Mouse (Mus musculus): Measurements from ENCODE around the gene Pcdh17. TPM values are rescaled to one million over a fixed set of nuclear protein-coding genes. Genes with fewer than 3 reads are reported as not detected.

The Pcdh17 gene
- polyA plus RNA-seq, 1 experiment from 2014 or later = 5.3 TPM

DNA sequence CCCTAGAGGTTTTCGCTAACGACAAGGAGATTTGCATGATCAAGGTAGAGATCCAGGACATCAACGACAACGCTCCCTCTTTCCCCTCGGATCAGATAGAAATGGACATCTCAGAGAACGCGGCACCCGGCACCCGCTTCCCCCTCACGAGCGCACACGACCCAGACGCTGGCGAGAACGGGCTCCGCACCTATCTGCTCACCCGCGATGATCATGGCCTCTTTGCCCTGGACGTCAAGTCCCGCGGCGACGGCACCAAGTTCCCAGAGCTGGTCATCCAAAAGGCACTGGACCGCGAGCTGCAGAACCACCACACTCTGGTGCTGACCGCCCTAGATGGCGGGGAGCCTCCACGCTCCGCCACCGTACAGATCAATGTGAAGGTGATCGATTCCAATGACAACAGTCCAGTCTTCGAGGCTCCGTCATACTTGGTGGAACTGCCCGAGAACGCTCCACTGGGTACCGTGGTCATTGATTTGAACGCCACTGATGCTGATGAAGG, 3.1 kb downstream of the Pcdh17 start:
- H3K27me3 ChIP-seq = peaks cover 48% of the 10 kb centered on the region
- peaks cover 47% of the 10 kb centered on the region for H3K4me1 ChIP-seq
- H3K4me3 ChIP-seq = peak overlapping the region; percentile 57
- H3K4me2 ChIP-seq = peak overlapping the region; percentile 93
- WGBS = 6% methylated on average over 37 of the region's 37 CpGs
- H3K9ac ChIP-seq = no peak overlapping the region
- H3K27ac ChIP-seq = no peak overlapping the region
- ATAC-seq (ENCODE audit: insufficient number of reproducible peaks, low FRiP score, low TSS enrichment, low read depth) = no peak
- H3K36me3 ChIP-seq = no peaks in the 10 kb centered on the region
- no peaks in the 10 kb centered on the region for H3K9me3 ChIP-seq

DNA sequence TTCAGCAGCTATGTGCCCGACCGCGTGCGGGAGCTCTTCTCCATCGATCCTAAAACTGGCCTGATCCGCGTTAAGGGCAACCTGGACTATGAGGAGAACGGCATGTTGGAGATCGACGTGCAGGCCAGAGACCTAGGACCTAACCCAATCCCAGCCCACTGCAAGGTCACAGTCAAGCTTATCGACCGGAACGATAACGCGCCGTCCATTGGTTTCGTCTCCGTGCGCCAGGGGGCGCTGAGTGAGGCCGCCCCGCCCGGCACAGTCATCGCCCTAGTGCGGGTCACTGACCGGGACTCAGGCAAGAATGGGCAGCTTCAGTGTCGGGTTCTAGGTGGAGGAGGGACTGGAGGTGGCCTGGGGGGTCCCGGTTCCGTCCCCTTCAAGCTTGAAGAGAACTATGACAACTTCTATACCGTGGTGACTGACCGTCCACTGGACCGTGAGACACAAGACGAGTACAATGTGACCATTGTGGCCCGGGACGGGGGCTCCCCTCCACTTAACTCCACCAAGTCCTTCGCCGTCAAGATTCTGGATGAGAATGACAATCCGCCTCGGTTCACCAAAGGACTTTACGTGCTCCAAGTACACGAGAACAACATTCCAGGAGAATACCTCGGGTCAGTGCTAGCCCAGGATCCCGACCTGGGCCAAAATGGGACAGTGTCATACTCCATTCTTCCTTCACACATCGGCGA, 3.7 kb downstream of the Pcdh17 start:
- peaks cover 47% of the 10 kb centered on the region for H3K4me1 ChIP-seq
- no peaks in the 10 kb centered on the region for H3K9me3 ChIP-seq
- 7% methylated on average over 45 of the region's 45 CpGs for WGBS
- no peaks in the 10 kb centered on the region for H3K36me3 ChIP-seq
- ATAC-seq (ENCODE audit: insufficient number of reproducible peaks, low FRiP score, low TSS enrichment, low read depth) = no peak
- H3K27ac ChIP-seq = no peak overlapping the region
- peaks cover 48% of the 10 kb centered on the region for H3K27me3 ChIP-seq
- peak overlapping the region; percentile 57 for H3K4me3 ChIP-seq
- H3K9ac ChIP-seq = no peak overlapping the region
- peak overlapping the region; percentile 93 for H3K4me2 ChIP-seq

DNA sequence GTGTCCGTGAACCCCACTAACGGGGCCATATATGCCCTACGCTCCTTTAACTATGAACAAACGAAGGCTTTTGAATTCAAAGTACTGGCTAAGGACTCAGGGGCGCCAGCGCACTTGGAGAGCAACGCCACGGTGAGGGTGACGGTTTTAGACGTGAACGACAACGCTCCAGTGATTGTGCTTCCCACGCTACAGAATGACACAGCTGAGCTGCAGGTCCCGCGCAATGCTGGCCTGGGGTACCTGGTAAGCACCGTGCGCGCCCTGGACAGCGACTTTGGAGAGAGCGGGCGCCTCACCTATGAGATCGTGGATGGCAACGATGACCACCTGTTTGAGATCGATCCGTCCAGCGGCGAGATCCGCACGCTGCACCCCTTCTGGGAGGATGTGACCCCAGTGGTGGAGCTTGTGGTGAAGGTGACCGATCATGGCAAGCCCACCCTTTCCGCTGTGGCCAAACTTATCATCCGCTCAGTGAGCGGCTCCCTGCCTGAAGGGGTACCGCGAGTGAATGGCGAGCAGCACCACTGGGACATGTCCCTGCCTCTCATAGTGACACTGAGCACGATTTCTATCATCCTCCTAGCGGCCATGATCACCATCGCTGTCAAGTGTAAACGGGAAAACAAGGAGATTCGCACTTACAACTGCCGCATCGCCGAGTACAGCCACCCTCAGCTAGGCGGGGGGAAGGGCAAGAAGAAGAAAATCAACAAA, 4.5 kb downstream of the Pcdh17 start:
- ATAC-seq (ENCODE audit: insufficient number of reproducible peaks, low FRiP score, low TSS enrichment, low read depth) = no peak
- peak overlapping the region; percentile 93 for H3K4me2 ChIP-seq
- H3K9me3 ChIP-seq = no peaks in the 10 kb centered on the region
- H3K27me3 ChIP-seq = peaks cover 48% of the 10 kb centered on the region
- WGBS = 4% methylated on average over 45 of the region's 45 CpGs
- no peaks in the 10 kb centered on the region for H3K36me3 ChIP-seq
- H3K4me3 ChIP-seq = peak overlapping the region; percentile 57
- H3K9ac ChIP-seq = no peak overlapping the region
- H3K4me1 ChIP-seq = peaks cover 47% of the 10 kb centered on the region
- H3K27ac ChIP-seq = no peak overlapping the region

DNA sequence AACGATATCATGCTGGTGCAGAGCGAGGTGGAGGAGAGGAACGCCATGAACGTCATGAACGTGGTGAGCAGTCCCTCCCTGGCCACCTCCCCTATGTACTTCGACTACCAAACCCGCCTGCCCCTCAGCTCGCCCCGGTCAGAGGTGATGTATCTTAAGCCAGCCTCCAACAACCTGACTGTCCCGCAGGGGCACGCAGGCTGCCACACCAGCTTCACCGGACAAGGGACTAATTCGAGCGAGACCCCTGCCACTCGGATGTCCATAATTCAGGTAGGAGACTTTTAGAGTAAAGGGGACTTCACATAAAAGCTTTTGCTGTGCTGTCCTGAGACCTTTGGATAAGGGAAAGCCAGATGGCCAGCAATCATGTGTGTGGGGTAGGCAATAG, 5.0 kb downstream of the Pcdh17 start:
- Histone ChIP-seq H3K9me3 (no peaks in the 10 kb centered on the region), H3K36me3 (no peaks in the 10 kb centered on the region), H3K4me1 (peaks cover 47% of the 10 kb centered on the region), H3K27ac (no peak overlapping the region), H3K27me3 (peaks cover 48% of the 10 kb centered on the region), H3K4me3 (peak overlapping the region; percentile 57), H3K4me2 (peak overlapping the region; percentile 93), H3K9ac (no peak overlapping the region)
- WGBS = 2% methylated on average over 15 of the region's 15 CpGs
- no peak for ATAC-seq (ENCODE audit: insufficient number of reproducible peaks, low FRiP score, low TSS enrichment, low read depth)

DNA sequence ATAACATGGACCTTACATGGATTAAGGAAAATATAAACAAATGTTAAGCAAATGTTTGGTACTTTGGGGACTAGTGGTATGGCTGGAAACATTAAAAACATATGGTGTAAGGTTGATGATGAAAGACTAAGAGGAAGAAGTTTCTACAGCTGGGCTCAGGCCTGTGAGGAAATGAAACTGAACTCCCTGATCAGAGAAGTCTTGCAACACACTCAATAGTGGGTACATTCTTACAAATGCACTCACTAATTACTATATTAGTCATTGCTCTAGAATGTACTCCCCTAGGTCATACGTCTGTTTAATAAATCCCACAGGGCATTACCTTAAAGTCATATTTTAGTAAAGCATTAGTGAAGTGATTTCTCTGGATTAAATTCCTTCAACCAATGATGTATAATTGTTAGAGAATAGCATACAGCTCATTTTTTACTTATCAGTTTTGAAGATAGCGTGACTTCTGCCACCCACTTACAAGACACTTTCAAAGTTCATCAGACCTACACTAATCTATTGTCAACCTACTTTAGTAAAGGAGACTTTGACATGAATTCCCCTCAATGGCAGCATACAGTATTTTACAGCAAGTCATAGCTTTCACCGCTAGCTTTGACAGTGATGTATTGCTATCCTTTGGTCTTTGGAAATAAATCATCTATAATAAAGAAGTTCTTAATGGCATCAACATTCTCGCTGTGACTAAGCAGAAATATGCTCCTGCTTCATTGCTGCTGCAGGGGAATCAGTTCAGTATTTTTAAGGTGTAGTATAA, 10.9 kb downstream of the Pcdh17 start:
- Histone ChIP-seq H3K9ac (no peak overlapping the region), H3K27me3 (peaks cover 4% of the 10 kb centered on the region; the same call in 1 of the 2 replicates), H3K4me1 (no peaks in the 10 kb centered on the region), H3K4me3 (no peak overlapping the region), H3K36me3 (no peaks in the 10 kb centered on the region), H3K9me3 (no peaks in the 10 kb centered on the region), H3K27ac (no peak overlapping the region), H3K4me2 (no peak overlapping the region)
- WGBS = 60% methylated on average over 4 of the region's 4 CpGs
- ATAC-seq (ENCODE audit: insufficient number of reproducible peaks, low FRiP score, low TSS enrichment, low read depth) = no peak

DNA sequence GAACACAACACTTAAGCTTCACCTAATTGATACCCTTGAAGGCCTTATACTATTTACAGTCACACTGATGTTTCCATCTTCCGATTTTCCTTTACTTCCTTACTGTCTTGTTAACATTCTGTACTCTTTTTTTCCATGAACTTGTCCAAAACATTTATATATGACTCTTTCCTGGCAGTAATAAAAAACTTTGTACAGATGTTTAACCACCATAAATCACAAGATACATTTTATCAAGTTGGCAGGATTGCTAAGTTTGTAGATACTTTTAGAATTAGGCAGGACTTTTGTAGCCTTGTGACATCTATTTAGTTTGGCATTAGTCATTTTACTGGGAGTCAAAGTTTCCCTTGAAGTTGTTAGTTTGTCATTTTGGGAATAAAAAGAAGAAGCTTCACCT, 32.1 kb downstream of the Pcdh17 start:
- Histone ChIP-seq H3K27me3 (no peaks in the 10 kb centered on the region), H3K9ac (no peak overlapping the region), H3K4me1 (no peaks in the 10 kb centered on the region), H3K9me3 (no peaks in the 10 kb centered on the region), H3K4me2 (no peak overlapping the region), H3K4me3 (no peak overlapping the region), H3K36me3 (no peaks in the 10 kb centered on the region), H3K27ac (no peak overlapping the region)
- 59% methylated on average over 1 of the region's 1 CpGs for WGBS
- no peak for ATAC-seq (ENCODE audit: insufficient number of reproducible peaks, low FRiP score, low TSS enrichment, low read depth)

- 71% methylated on average over 8 of the region's 8 CpGs for WGBS
- H3K9ac ChIP-seq = no peak overlapping the region
Observed at GRCm38 (mm10) chr14:84476336-84476735, 33.0 kb downstream of the Pcdh17 start.

GRCm38 (mm10) chr14:84476906-84477305, 33.5 kb downstream of the Pcdh17 start:
- no peak for ATAC-seq (ENCODE audit: insufficient number of reproducible peaks, low FRiP score, low TSS enrichment, low read depth)
- WGBS = 80% methylated on average over 4 of the region's 4 CpGs
- Histone ChIP-seq H3K4me1 (no peaks in the 10 kb centered on the region), H3K36me3 (no peaks in the 10 kb centered on the region), H3K4me2 (no peak overlapping the region), H3K9me3 (no peaks in the 10 kb centered on the region), H3K4me3 (no peak overlapping the region), H3K27me3 (no peaks in the 10 kb centered on the region), H3K9ac (no peak overlapping the region), H3K27ac (no peak overlapping the region)

More at GRCm38 (mm10) chr14:84476336-84476735, 33.0 kb downstream of the Pcdh17 start:
- Histone ChIP-seq H3K27me3 (no peaks in the 10 kb centered on the region), H3K36me3 (no peaks in the 10 kb centered on the region), H3K4me1 (no peaks in the 10 kb centered on the region), H3K4me2 (no peak overlapping the region), H3K27ac (no peak overlapping the region), H3K9me3 (no peaks in the 10 kb centered on the region), H3K4me3 (no peak overlapping the region)
- no peak for ATAC-seq (ENCODE audit: insufficient number of reproducible peaks, low FRiP score, low TSS enrichment, low read depth)

- H3K4me1 ChIP-seq = no peaks in the 10 kb centered on the region
- 68% methylated on average over 13 of the region's 13 CpGs for WGBS
- H3K27me3 ChIP-seq = no peaks in the 10 kb centered on the region
- no peak overlapping the region for H3K27ac ChIP-seq
- H3K4me2 ChIP-seq = no peak overlapping the region
- no peaks in the 10 kb centered on the region for H3K9me3 ChIP-seq
- no peak overlapping the region for H3K9ac ChIP-seq
- ATAC-seq (ENCODE audit: insufficient number of reproducible peaks, low FRiP score, low TSS enrichment, low read depth) = no peak
- no peak overlapping the region for H3K4me3 ChIP-seq
- H3K36me3 ChIP-seq = no peaks in the 10 kb centered on the region
Observed at GRCm38 (mm10) chr14:84477411-84477810, 34.0 kb downstream of the Pcdh17 start.

DNA sequence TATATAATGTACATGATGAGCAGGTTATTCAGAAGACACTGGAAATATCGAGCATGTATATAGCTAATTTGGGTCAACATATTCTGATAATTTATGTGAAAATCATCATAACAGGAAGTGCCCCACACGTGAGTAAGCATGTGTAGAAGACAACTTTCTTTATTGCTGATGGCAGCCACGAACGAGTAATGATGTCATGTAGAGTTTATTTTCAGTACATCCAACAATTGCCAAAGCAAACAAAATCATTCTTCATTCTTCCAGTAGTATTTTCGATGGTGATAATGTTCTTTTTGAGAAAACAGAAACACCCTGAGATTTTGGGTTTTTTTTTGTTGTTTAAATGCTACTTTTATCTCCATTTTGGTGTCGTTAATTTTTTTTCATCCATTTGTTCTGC, 37.2 kb downstream of the Pcdh17 start:
- H3K4me1 ChIP-seq = no peaks in the 10 kb centered on the region
- H3K9ac ChIP-seq = no peak overlapping the region
- no peaks in the 10 kb centered on the region for H3K27me3 ChIP-seq
- H3K4me2 ChIP-seq = no peak overlapping the region
- no peaks in the 10 kb centered on the region for H3K9me3 ChIP-seq
- H3K4me3 ChIP-seq = no peak overlapping the region
- no peak for ATAC-seq (ENCODE audit: insufficient number of reproducible peaks, low FRiP score, low TSS enrichment, low read depth)
- H3K27ac ChIP-seq = no peak overlapping the region
- H3K36me3 ChIP-seq = no peaks in the 10 kb centered on the region
- 61% methylated on average over 6 of the region's 6 CpGs for WGBS

DNA sequence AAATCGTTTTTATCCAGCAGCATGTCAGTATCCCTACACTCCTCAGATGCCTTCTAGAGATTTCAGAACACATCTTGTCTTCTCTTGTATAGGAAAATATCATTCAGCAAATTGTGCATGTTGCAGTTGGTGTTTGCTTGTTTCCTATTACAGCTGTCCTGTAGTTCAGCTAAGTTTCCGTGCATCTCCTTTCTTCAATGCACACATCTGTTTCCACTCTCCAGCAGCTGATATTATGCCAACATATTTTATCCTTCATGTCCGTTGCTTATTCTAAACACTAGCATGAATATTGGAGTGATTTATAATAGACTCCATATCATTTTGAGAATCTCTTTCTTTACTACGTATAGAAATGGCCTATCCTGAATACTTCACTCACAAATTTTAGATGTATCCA, 41.0 kb downstream of the Pcdh17 start:
- no peaks in the 10 kb centered on the region for H3K27me3 ChIP-seq
- no peak overlapping the region for H3K4me2 ChIP-seq
- no peaks in the 10 kb centered on the region for H3K36me3 ChIP-seq
- H3K27ac ChIP-seq = no peak overlapping the region
- ATAC-seq (ENCODE audit: insufficient number of reproducible peaks, low FRiP score, low TSS enrichment, low read depth) = no peak
- no peaks in the 10 kb centered on the region for H3K9me3 ChIP-seq
- H3K4me3 ChIP-seq = no peak overlapping the region
- H3K4me1 ChIP-seq = no peaks in the 10 kb centered on the region
- 56% methylated on average over 4 of the region's 4 CpGs for WGBS
- H3K9ac ChIP-seq = no peak overlapping the region

GRCm38 (mm10) chr14:84511010-84511409, 67.6 kb downstream of the Pcdh17 start:
- WGBS = 87% methylated on average over 2 of the region's 2 CpGs
- Histone ChIP-seq H3K4me1 (no peaks in the 10 kb centered on the region), H3K4me3 (no peak overlapping the region), H3K36me3 (no peaks in the 10 kb centered on the region), H3K9me3 (no peaks in the 10 kb centered on the region), H3K27me3 (no peaks in the 10 kb centered on the region), H3K27ac (no peak overlapping the region), H3K4me2 (no peak overlapping the region), H3K9ac (no peak overlapping the region)
- ATAC-seq (ENCODE audit: insufficient number of reproducible peaks, low FRiP score, low TSS enrichment, low read depth) = no peak
